Mouse (Mus musculus) intestine, embryonic 14.5 days (tissue): ENCODE measurements around the gene Ell. TPM values are rescaled to one million over a fixed set of nuclear protein-coding genes. Genes with fewer than 3 reads are reported as not detected.

ENCODE experiments used
- ATAC-seq: fragments of 200-750 bp; cut with Nextera tagmentation; replicated peaks from 2 replicates; pipeline ENCODE4 v1.8.0; 2017; ENCODE audit warnings: low read depth, moderate number of reproducible peaks, moderate TSS enrichment, moderate library complexity; ENCODE audit not compliant: low FRiP score, low TSS enrichment
- DNase-seq: peaks from one replicate; pipeline ENCODE4 v3.0.0-alpha.2; 2018; ENCODE audit warnings: low spot score
- H3K27ac ChIP-seq: fragments of 300-500 bp; sonication (generic); 2 replicates; pipeline ENCODE4 v1.5.1; 2014; ENCODE audit warnings: low read depth, mild to moderate bottlenecking, control low read depth
- H3K27me3 ChIP-seq: fragments of 300-500 bp; sonication (generic); replicated peaks from 2 replicates; pipeline ENCODE4 v1.6.1; 2014; ENCODE audit warnings: low read length, control low read depth; ENCODE audit not compliant: control insufficient read depth, insufficient read depth
- H3K36me3 ChIP-seq: fragments of 300-500 bp; sonication (generic); 2 replicates; pipeline ENCODE4 v1.6.1; 2014; ENCODE audit warnings: low read length, control low read depth; ENCODE audit not compliant: control insufficient read depth, insufficient read depth
- H3K4me1 ChIP-seq: fragments of 300-500 bp; sonication (generic); replicated peaks from 2 replicates; pipeline ENCODE4 v1.6.1; 2014; ENCODE audit warnings: low read length, control low read depth, mixed read lengths; ENCODE audit not compliant: control insufficient read depth, insufficient read depth
- H3K4me2 ChIP-seq: fragments of 300-500 bp; sonication (generic); 2 replicates; pipeline ENCODE4 v1.6.1; 2014; ENCODE audit warnings: low read length
- H3K4me3 ChIP-seq: fragments of 300-500 bp; sonication (generic); 2 replicates; pipeline ENCODE4 v1.5.1; 2014; ENCODE audit warnings: low read depth, low read length, control low read depth, mixed read lengths
- H3K9ac ChIP-seq: fragments of 300-500 bp; sonication (generic); 2 replicates; pipeline ENCODE4 v1.6.1; 2014; ENCODE audit warnings: mild to moderate bottlenecking, low read length
- H3K9me3 ChIP-seq: fragments of 300-500 bp; sonication (generic); 2 replicates; pipeline ENCODE4 v1.6.1; 2016; ENCODE audit warnings: low read length, control low read depth; ENCODE audit not compliant: control insufficient read depth
- WGBS: fragments of 180-500 bp; shearing (Covaris S2); extraction: QIAGEN DNeasy Blood & Tissue Kit; methylation state at CpG from one replicate; pipeline ENCODE4 v1.1.7; 2014; 5-methylcytosine and 5-hydroxymethylcytosine counted together
- polyA plus RNA-seq: library from polyadenylated mRNA; unstranded; fragments of >200 nt; fragmentation: Nextera tagmentation; extraction: Ambion mirVana; gene quantifications from 2 replicates; pipeline ENCODE4 v1.2.1, GENCODE M21; 2014

Ell gene
- 16.6 and 18.5 TPM in 2 replicates for polyA plus RNA-seq

DNA sequence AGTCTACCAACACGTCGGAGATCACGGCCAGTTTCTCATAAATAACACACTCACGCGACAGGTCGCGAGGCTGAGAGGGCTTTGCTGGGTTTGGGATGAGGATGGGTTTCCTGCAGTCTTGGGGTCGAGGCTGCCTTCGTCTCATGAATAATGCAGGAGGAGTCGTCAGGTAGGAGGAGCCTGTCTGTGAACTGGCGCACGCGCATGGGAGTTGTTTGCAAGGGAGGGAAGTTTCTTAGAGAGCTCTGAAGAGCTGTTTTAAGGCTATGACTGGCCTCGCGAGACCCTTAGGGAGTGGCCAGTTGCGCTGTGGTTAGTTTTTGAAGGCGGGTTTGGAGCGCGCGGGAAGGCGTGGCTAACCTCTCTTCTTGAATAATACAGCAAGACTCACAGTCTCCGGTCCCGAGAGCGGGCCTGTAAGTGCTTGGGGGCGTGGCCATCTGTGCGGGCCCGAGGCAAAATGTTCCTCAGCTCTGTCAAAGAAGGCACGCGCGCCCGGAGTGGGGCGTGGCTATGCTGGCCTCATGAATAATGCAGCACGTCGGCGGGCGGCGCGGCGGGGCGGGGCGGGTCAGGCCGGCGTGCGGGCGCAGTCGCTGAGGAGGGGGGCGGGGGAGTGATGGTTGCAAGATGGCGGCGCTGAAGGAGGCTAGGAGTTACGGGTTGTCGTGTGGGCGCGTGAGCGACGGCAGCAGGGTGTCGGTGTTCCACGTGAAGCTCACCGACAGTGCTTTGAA lies at the start of gene Ell:
Ell (plus strand) TSS at position 381 of the 737 bp plus-strand sequence.
- H3K4me2 ChIP-seq, result peak within 1 kb of the TSS; percentile 96
- H3K36me3 ChIP-seq, result peaks cover 29% of the 10 kb centered on the region
- peak within 1 kb of the TSS; percentile 84 for H3K9ac ChIP-seq
- H3K27ac ChIP-seq, result peak within 1 kb of the TSS; percentile 94
- peak; percentile 99 for DNase-seq
- H3K27me3 ChIP-seq, result no peaks in the 10 kb centered on the region
- peak; percentile 91 for ATAC-seq
- WGBS, result under 1% methylated on average over 58 of the region's 58 CpGs
- H3K9me3 ChIP-seq, result no peaks in the 10 kb centered on the region
- peak within 1 kb of the TSS; percentile 79 for H3K4me3 ChIP-seq
- H3K4me1 ChIP-seq, result peaks cover 26% of the 10 kb centered on the region

DNA sequence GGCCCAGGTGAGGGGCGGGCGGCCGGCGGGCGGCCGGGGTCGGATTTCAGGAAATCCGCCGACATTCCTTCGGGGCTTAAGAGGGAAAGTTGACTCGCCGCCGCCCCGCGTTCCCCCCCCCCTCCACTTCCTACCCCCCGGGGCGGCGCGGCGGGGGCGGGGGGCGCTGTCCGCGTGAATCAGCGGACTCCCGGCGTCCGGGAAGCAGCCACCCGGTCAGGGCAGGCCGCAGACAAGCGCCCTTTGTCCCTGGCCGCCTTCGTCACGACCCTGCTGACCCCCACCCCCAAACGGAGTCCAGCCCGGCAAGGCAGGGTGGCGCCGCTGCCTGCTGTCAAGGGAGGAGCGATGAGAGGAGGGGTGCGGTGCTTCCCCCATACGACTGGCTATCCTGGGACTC lies 49.7 kb upstream of the Ell start:
- under 1% methylated on average over 21 of the region's 41 CpGs for WGBS
- Histone ChIP-seq H3K9me3 (no peaks in the 10 kb centered on the region), H3K27me3 (peaks cover 100% of the 10 kb centered on the region), H3K4me1 (peaks cover 31% of the 10 kb centered on the region), H3K4me2 (peak overlapping the region; percentile 49), H3K4me3 (peak overlapping the region; percentile 31), H3K36me3 (no peaks in the 10 kb centered on the region), H3K27ac (no peak overlapping the region), H3K9ac (no peak overlapping the region)
- DNase-seq (no peak), ATAC-seq (no peak)

DNA sequence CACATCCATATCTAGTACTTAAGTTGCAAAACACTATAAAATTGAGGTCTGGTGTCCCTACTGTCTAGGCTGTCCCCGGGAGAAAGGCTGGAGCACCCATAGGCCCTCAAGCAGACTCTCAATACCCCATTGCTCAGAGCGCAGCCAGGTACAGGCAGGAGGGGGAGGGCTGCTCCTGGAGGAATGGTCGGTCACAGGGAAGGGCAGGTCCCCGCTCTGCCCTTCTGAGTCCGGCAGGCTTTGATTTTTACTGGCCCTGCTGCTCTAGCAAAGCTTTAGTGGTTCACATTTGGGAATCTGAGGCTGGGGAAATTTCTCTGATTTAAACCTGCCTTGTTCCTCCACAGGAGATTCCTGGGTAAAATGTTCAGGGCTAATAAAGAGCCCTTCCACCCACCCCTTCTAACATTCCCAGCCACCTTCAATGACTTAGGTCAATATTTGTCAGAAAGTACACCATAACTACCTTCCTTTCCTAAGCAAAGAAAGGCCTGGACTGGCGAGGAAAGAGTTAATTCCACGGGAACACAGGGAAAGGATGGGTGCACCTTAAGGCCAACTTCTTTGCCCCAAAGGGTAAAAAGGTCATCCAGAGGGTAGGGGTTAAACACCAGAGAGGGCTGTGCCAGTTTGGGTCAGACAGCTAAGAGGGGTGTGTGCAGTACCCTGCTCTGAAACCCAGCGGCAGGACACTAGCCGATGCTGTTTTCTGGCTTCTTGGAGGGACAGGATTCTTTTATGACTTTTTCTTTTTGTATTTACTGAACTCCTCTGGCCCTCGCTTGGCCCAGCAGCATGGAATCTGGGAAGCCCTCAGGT lies 49.0 kb upstream of the Ell start:
- Histone ChIP-seq H3K4me3 (no peak overlapping the region), H3K4me2 (peak overlapping the region; percentile 49; the same call in 1 of the 2 replicates), H3K27me3 (peaks cover 100% of the 10 kb centered on the region), H3K27ac (no peak overlapping the region), H3K9me3 (no peaks in the 10 kb centered on the region), H3K36me3 (no peaks in the 10 kb centered on the region), H3K4me1 (peaks cover 31% of the 10 kb centered on the region), H3K9ac (no peak overlapping the region)
- DNase-seq (no peak), ATAC-seq (no peak)
- 13% methylated on average over 10 of the region's 10 CpGs for WGBS

DNA sequence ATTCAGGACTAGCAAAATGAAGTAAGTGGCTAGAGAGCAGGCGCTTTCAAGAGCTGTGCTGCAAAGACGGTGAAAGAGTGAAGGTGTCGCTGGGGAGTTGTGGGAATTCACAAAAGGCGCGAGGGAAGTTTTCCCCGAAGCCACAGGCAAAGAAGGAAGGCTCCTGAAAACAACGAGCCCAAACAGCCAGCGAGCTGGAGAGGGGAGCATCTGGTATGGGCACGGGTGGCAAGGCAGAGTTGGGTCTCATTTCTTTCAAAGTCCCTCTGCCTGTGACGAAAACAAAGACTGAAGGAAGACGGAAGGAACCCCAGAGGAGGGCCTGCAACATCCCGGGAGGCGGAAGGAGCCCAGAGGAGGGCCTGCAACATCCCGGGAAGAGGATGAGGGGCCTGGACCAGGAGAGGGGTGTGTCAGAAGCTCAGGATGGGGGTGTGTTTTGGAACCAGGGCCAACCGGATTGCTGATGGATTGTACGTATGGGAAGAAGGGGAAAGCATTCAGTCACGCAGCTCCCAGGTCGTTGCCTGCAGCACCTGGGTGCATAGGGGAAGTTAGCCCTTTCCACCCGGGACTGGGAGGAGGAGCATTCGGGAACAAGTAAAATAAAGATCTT lies 48.3 kb upstream of the Ell start:
- Histone ChIP-seq H3K27me3 (peaks cover 100% of the 10 kb centered on the region), H3K9ac (no peak overlapping the region), H3K4me2 (no peak overlapping the region), H3K27ac (no peak overlapping the region), H3K9me3 (no peaks in the 10 kb centered on the region), H3K4me1 (peaks cover 31% of the 10 kb centered on the region), H3K4me3 (no peak overlapping the region), H3K36me3 (no peaks in the 10 kb centered on the region)
- DNase-seq, result no peak
- no peak for ATAC-seq
- WGBS, result 4% methylated on average over 20 of the region's 20 CpGs

DNA sequence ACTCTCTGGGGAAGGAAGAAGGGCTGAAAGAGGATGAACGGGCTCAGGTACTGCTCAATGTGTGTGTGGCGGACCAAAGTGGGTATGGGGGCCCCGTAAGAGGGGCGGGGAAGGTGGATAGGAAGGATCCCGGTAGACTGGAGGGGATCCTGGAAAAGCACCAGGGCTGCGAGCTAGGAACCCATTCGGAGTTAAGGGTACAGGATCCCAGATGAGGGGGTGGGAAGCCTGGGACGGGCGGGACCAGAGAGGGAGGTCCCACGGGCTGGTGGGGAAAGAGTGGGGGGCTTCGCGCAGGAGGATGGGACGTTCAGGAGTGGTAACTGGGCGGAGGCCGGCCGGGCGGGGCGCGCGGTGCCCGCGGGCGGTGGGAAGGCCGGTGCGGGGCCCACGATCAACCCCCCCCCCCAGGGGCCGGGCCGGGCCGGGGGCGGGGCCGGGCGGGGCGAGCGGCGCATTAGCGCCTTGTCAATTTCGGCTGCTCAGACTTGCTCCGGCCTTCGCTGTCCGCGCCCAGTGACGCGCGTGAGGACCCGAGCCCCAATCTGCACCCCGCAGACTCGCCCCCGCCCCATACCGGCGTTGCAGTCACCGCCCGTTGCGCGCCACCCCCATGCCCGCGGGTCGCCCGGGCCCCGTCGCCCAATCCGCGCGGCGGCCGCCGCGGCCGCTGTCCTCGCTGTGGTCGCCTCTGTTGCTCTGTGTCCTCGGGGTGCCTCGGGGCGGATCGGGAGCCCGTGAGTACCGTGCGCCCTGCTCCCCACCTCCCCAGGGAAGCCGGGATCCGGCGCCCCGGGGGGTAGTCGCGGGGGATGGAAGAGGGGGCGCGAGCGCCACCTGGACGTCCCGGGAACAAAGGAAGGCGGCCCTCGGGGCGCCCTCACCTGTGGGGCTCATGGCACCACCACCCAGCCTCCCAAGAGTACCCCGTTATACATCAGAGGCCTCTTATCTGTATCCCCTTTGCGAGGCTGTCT lies 46.3 kb upstream of the Ell start, which contains the start of gene Crlf1:
Crlf1 (plus strand) TSS at position 495 of the 977 bp plus-strand sequence.
- WGBS, result under 1% methylated on average over 61 of the region's 93 CpGs
- Histone ChIP-seq H3K9me3 (no peaks in the 10 kb centered on the region), H3K4me2 (peak within 1 kb of the TSS; percentile 70), H3K27me3 (peaks cover 100% of the 10 kb centered on the region), H3K4me3 (peak within 1 kb of the TSS; percentile 33), H3K9ac (no peak within 1 kb of the TSS; the same call in 1 of the 2 replicates), H3K4me1 (peaks cover 31% of the 10 kb centered on the region), H3K27ac (no peak within 1 kb of the TSS), H3K36me3 (no peaks in the 10 kb centered on the region)
- ATAC-seq (no peak; the same call in 1 of the 2 replicates), DNase-seq (no peak)

DNA sequence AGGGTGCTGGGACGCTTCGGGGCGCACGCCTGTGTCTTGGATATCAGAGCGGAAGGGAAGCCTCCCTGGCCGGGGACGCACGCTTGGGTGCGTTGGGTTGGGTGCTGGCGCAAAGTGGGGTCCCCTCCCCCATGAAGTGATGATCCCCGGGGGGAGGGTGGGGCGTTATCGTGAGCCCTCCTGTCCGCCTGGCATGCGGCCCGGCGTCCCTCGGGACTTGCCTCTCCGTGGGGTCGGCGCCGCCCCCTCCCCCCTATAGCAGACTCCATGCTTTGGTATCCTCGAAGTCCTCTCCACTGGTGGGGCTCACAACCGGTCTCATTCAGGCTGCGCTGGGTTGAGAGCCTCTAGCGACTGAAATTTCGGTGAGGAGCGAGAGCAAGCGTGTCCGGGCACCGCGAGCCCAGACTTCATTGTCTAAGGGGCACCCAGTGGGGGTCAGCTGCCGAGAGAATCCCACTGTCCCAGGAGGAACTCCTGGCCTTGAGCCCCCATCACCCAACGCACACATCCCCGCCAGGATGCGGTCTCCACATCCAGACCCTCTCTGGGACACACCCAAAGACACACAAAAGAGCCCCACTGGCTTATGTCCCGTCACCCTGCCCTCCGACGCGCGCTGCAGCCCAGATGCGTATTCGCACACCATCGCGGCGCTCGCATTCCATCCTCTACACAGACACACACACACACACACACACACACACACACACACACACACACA lies 45.4 kb upstream of the Ell start:
- Histone ChIP-seq H3K4me1 (peaks cover 23% of the 10 kb centered on the region), H3K4me2 (peak overlapping the region; percentile 70; the same call in 1 of the 2 replicates), H3K4me3 (peak overlapping the region; percentile 33), H3K27me3 (peaks cover 99% of the 10 kb centered on the region), H3K27ac (no peak overlapping the region), H3K9me3 (no peaks in the 10 kb centered on the region), H3K36me3 (no peaks in the 10 kb centered on the region), H3K9ac (no peak overlapping the region)
- ATAC-seq, result no peak
- 2% methylated on average over 47 of the region's 47 CpGs for WGBS
- no peak for DNase-seq

DNA sequence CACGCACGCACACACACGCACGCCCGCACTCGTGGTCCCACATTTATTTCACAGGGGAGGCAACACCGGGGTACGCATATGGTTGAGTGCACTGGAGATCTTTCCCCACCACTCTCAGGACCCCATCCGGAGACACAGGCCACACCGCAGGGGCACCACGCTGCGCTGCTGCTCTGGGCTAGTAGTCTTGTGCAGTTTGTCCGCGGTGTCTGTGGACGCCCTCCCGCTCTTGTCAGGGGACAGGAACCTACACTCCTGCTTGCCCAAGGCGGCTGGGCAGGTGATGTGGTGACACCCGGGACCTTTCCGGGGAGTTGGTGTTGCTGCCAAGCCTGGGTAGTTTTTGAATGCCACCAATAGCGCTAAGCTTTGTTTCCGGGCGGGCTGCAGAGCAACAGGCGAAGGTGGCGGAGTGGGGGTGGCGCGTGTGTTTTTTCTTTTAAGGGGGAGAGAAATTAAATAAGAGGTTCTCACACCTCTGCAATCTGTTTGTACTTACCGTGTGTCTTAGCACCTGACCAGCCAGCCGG lies 44.8 kb upstream of the Ell start:
- 2% methylated on average over 28 of the region's 28 CpGs for WGBS
- DNase-seq (no peak), ATAC-seq (no peak)
- Histone ChIP-seq H3K4me1 (peaks cover 18% of the 10 kb centered on the region), H3K36me3 (no peaks in the 10 kb centered on the region), H3K4me2 (no peak overlapping the region), H3K4me3 (no peak overlapping the region), H3K9ac (no peak overlapping the region), H3K9me3 (no peaks in the 10 kb centered on the region), H3K27me3 (peaks cover 99% of the 10 kb centered on the region), H3K27ac (no peak overlapping the region)
